Mouse (Mus musculus): ENCODE results near the gene Tnks2.
"Not testable (repeated sequence)": the region's sequence is repeated elsewhere in the genome, so short reads cannot be mapped to it uniquely, and the experiment has no call there.

The Tnks2 gene

DNA sequence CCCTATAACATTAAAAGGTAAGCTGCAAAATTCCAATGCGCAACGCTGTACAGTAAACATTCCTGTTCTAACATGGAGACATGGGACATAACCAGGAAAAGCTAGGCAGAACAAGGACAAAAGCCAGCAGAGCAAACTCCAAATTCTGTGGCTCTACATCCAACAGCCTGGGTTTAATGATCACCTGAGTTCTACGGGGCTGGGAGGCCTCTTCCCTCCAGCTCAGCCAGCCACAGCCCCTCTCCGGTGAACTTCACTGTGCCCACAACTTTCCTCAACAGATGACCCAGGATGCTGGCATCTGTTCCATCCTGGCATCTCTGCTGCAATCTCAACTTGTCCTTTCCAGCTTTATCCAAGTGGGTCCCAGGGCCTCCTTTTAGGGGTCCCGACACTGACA is 6.4 kb upstream of the Tnks2 start:
- DNase-seq (ENCODE audit: low spot score) = no peak

DNA sequence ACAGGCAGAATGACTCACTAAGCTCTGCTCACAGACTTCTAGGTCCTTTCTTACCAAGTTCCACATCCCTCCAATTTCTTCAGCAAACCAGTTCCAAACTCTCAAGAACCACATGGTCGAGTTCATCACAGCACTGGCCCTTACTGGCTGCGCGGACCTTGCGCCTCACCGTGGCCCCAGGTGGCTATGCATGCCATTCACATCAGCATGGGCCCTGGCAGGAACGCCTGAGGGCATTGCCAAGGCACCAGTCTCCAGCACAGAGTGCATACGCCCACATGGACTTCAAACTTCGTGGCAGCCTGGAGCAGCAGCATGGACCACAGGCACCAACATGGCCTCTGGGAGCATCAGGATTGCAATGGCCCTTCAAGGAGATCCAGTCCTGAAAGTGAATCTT is 5.7 kb upstream of the Tnks2 start:
- no peak for DNase-seq (ENCODE audit: low spot score)

DNA sequence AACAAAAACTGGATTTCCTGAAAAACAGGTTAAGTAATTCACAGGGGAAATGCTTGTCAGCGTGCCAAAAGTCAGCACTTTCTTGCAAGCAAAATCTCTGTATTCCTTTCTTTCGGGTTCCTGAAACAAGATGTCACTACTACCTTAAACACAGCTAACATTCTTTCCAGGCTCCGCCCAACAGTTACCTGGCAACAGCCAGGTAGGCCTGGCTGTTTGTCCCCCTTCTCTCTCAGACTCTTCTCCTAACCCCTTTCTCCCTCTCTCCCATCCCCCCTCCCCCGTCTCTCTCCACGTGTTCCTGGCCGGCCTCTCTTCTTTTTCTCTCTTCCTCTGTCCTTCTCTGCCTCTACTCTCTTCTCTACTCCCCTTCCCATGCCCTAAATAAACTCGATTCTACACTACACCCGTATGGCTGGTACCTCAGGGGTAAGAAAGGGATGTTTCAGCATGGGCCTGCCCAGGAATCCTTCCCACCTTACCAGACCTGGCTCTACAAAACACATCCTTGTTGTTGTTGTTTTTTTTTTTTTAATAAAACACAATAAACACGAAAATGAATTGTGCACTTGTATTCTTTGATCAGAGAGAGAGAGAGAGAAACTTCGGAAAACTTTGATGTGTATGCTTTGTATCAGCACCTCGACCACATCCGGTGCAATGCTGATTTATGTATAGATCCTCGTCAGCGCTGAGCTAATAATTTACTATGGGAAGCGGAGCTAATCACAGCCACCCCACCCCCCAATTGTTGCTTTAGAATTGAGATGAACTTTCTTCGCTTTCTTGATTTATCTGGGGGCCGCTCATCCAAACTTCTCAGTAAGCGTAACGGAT is 863 bp upstream of the Tnks2 start:
- DNase-seq (ENCODE audit: low spot score) = peak; percentile 26

DNA sequence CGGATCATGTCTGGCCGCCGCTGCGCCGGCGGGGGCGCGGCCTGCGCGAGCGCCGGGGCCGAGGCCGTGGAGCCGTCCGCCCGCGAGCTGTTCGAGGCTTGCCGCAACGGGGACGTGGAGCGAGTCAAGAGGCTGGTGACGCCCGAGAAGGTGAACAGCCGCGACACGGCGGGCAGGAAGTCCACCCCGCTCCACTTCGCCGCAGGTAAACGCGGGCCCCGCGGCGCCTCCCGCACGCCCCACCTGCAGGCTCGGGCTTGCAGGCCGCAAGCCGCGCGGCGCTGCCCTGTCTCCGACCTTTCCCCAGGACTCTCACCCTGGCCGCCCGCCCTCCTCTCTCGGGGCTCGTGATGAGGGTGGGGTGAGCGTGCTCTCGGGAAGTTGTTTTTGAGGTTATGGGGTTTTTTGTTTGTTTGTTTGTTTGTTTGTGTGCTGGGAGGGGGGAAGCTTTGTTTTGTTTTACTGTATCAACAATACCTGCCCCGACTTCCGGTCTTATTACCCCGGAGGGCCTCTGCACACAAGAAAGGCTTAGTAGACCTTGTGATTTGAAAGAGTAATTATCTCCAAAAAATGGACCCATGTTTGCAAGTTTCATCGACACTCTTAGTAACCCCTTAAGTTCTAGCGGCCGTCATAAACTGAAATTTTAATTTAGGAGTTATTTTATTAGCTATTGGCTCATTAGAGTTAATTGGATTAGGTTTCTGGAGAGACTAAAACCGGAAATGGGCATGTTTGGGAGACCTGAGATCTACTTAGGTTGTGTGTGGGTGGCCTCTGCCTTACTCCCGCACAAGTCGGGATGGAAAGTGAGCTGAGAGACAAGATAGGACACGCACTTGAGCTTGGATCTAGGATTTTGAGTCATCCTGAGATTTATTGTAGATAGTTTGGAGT is 750 bp downstream of the Tnks2 start:
- DNase-seq (ENCODE audit: low spot score) = no peak

DNA sequence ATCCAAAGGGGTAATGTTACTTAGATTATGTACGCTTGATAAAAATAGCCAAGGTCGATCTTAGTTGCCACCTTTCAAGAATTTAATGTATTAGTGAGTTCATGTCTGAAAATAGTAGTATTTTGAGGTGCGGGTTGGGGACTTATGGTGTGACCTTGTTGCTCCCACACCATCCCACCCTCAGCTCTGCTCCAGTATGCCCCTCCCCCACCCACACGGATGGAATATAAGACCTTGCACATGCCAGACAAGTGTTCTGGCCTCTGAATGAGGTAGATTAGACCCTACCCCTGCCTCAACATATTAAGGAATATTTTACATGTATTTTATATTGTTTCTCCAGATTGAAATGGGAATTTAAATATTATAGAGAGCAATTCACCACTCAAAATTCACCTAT is 2.0 kb downstream of the Tnks2 start:
- no peak for DNase-seq (ENCODE audit: low spot score)

DNA sequence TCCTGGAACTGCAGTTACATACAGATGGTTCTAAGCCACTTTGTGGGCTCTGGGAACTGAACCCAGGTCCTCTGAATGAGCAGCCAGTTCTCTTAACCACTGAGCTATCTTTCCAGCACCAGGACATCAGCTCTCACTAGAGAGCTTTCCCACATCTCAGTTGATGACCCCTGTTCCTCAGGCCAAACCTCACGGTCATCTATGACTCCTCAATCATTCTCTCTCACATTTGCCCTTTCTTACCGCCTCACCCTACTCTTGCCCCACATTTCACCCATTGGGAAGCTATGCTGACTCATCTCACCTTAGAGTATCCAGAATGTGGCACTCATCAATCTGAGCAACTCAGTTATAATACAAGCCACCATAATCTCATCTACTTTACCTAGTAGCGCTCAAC is 6.3 kb downstream of the Tnks2 start:
- no peak for DNase-seq (ENCODE audit: low spot score)

DNA sequence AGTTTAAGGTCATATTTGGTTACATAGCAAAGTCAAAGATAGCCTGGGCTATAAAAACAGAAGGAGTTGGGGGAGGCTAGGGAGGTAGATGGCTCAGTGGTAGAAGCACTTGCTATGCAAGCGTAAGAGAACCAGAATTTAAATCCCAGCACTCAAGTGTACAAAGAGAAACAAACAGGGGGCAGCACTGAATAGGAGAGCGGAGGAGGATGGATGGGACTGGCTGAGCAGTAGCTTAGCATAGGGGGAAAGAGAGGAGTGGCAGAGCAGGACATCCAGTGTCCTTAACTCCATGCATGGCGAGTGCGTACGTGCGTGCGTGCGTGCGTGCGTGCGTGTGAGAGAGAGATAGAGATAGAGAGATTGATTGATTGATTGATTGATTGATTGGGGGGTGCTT is 9.8 kb downstream of the Tnks2 start:
- DNase-seq (ENCODE audit: low spot score) = no peak

DNA sequence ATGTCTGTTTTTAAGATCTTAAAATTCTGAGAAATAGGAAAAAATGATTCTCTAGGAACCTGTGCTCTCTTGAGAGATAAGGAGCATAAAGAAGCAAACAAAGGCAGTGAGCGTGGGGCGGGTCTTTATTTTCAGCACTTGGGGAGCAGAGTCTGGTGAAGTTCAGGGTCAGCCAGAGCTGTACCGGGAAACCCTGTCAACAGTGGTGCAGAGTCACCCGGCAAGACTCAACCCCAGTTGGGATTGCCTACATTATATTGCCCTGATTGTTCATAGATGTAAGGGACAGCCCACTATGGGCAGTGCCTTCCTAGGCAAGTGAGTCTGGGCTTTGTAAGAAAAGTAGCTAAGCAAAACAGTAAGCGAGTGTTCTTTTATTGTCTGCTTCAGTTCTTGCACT is 11.9 kb downstream of the Tnks2 start:
- DNase-seq (ENCODE audit: low spot score) = no peak

DNA sequence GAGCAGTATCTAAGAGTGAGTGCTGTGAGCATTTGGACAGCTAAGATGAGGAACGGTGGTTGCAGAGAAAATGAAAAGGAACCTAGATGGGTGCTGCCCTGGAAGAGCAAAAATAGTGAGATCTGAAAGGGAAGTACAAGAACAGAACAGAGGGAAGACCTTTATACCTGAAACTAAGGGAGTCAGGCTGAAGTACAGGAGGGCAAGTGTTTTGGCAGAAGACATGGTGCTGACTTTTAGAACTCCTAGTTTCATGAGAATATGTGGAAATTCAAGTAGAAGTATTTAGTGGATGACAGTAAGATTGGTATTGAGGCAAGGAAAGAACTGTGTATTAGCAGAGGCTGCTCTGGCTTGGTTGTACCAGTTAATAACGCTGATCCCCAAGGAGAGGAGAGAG is 19.8 kb downstream of the Tnks2 start:
- DNase-seq (ENCODE audit: low spot score) = no peak

DNA sequence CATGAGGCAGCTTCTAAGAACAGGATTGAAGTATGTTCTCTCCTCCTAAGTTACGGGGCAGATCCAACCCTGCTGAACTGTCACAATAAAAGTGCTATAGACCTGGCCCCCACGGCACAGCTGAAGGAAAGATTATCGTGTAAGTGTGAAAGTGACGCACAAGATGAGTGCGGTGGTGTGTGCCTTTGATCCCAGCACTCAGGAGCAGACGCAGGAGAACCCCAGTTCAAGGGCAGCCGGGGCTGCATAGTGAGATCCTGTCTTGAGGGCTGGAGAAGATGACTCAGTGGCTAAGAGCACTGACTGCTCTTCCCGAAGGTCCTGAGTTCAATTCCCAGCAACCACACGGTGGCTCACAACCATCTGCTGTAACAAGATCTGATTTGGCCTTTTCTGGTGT is 23.8 kb downstream of the Tnks2 start:
- no peak for DNase-seq (ENCODE audit: low spot score)

DNA sequence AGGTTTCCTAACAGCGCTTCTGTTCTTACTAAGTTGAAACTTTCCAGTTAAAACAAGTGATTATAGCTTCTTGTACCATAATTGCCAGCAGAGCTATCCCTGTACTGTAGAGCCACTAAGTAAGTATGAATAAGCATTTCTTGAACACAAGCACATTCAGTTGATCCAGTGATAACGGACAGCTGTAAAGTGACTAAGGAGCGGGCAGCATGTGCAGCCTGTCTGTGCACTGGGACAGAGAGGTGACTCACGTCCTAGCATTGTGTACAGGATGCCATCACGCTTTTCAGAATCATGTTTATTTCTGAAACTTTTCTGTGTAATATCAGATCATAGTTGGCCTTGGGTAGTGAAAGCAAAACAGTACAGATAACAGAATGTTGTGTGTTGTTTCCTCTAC is 26.4 kb downstream of the Tnks2 start:
- DNase-seq (ENCODE audit: low spot score) = no peak

DNA sequence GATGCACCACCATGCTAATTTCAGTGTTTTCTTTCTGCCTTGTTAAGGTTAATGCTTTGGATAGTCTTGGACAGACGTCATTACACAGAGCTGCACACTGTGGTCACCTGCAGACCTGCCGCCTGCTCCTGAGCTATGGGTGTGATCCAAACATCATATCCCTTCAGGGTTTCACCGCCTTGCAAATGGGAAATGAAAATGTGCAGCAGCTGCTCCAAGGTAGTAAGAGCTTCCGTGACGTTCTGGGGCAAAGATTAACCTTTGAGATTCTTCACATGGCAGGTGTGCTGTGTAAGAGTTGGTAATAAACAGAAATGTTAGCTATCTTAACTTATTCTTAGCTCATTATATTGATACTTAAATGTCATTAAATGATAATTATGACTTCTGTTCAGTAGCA is 31.9 kb downstream of the Tnks2 start:
- DNase-seq (ENCODE audit: low spot score) = no peak

DNA sequence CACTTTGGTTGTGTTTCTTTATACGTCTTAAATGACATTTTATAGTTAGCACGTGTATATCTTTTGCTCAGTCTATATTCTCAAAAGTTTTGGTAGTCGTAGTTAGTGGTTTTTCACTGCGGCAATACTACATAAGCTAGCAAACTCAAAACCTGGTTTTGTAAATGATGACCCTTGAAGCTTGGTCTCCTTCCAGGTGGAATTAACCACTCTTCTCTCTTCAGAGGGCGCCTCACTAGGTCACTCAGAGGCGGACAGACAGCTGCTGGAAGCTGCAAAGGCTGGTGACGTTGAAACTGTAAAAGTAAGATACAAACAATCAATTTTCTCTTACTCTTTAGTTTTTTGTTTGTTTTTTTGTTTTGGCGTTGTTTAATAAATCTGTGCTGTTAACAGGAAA is 33.4 kb downstream of the Tnks2 start:
- no peak for DNase-seq (ENCODE audit: low spot score)

DNA sequence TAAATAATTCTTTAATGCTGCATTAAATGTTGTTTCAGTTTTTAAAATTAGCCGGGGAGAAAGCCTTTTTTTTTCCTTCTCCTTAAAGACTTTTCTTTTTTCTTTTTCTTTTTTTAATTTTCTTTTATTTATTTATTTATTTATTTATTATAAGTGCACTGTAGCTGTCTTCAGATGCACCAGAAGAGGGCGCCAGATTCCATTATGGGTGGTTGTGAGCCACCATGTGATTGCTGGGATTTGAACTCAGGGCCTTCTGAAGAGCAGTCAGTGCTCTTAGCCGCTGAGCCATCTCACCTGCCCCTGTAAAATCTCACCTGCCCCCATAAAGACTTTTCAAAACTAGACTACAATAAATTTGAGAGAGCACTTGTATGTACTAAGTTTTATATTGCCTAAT is 34.6 kb downstream of the Tnks2 start:
- not testable (repeated sequence) for DNase-seq (ENCODE audit: low spot score)

DNA sequence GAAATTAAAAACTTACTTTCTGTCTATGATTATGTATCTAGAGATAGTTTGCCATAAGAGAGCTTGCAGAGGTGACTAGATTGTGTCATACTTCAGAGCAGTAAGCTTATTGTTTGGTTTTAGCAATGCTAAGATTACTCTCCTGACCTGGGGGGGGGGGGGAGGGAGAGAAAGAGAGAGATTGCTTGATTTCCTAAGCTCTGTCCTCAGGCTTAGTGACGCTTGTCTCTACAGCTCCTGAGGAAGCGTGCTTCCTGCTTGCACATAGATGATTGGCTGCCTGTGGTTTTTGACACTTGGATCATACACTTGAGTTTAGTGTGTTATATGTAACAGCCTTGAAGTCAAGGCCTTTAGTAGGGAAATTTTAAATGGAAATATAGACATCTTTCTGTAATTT is 40.6 kb downstream of the Tnks2 start:
- no peak for DNase-seq (ENCODE audit: low spot score)

DNA sequence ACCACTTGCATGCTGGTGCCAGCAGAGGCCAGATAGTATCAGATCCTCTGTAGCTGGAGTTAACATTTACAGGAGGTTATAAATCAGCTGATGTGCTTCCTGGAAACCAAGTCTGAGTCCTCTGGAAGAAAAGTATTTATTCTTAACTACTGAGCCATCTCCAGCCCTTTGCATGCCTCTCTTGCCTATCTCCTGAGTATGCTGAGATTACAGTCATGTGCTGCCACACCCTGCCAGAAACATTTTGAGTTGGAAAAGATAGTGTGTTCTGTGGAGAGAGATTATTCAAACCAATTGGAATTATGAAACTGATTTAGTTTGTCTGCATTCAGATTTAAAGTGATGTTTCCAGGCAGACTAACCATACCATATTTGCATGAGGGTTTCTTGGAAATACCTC is 43.3 kb downstream of the Tnks2 start:
- DNase-seq (ENCODE audit: low spot score) = no peak

DNA sequence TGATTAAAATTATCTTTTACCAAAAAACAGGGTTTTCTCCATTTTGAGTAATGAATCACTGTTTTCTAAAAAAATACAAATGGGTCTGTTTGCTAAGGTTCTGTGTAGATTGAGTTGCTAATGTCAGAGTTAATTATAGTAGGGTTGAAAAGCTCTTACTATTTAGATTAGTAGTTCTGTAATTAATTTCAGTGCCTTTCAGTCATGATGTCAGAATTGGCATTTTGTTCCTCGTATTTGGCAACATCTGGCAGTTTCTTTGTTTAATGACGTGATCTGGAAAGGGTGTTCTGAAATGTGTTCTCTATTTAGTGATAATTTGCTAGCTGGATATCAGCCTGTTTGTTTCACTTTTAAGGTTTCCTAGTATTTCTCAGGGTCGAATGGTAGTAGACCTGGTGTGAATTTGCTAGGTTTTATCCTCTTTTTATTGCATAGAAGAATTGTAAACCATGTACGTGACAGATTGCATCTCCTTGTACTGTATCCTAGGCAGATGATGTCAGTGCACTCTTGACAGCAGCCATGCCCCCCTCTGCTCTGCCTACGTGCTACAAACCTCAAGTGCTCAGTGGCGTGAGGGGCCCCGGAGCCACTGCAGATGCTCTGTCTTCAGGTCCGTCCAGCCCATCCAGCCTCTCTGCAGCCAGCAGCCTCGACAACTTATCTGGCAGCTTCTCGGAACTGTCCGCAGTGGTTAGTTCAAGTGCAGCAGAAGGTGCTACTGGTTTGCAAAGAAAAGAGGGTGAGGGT is 44.9 kb downstream of the Tnks2 start:
- no peak for DNase-seq (ENCODE audit: low spot score)

DNA sequence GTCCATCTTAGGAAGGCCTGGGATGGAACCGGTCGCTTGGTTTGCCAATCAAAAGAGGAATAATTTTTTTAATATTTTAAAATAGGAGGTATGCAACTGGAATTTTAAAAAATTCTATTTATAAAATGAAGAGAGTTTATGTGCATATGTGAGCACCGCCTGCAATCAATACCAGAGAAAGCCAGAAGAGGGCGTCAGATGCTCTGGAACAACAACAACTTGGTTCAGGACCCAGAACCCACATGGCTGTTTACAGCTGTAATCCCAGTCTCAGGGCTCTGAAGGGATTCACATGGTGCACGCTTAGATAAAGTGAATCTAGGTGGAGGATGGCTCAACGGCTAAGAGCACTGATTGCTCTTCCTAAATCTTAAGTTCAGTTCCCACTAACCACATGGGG is 49.1 kb downstream of the Tnks2 start:
- DNase-seq (ENCODE audit: low spot score) = no peak

DNA sequence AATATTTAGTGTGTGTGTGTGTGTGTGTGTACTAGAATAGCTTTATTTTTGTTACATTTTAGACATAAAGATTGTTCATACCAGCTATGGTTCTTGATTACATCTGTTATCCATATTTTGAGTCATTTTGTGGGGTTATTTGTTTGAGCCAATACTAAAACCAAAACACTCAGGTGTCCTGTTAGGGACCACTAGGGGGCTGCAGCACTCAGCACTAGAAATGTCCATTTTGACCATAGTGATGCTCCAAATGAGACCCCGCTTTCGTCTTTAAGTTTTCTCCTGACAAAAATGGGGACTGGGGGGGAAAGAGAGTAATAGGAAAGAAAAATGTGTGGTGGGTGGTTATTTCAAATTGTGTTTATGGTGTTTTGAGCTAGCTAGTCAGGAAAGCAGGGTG is 52.3 kb downstream of the Tnks2 start:
- DNase-seq (ENCODE audit: low spot score) = no peak

DNA sequence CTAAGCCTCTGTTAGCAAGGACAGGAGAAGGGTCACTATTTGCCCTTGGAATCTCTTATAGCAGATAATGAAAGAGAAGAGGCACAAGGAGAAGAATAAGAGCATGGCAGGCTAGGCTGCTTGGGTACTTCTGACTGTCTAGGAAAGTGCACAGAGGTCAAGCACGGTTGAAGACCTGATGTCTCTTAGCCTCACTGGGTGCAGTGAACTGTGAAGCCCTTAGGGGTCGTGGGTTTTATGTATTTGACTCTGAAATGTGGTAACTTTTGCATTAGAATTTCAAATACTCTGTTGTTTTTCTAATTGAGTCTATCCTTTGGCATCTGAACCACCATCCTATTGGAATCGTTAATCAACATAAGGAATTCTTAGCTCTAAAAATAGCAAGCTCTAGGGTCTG is 53.7 kb downstream of the Tnks2 start:
- no peak for DNase-seq (ENCODE audit: low spot score)

DNA sequence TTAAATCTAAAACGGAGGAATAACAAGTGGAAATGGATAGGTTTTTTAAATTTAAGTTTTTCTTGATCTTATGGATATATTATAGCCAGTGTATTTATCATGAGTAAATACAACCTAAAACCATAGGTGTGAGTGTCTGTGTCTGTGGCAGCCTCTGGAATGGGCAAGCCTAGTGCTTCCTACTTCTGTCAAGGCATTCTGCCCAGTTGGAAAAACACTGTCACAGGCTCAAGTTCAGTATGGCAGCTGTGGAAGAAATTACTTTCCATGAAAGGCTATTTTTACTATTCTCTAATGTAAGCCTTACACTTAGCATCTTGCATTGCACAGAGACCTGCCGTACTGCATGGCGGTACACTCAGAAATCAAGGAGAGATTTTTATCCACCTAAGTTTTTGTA is 57.7 kb downstream of the Tnks2 start:
- no peak for DNase-seq (ENCODE audit: low spot score)

DNA sequence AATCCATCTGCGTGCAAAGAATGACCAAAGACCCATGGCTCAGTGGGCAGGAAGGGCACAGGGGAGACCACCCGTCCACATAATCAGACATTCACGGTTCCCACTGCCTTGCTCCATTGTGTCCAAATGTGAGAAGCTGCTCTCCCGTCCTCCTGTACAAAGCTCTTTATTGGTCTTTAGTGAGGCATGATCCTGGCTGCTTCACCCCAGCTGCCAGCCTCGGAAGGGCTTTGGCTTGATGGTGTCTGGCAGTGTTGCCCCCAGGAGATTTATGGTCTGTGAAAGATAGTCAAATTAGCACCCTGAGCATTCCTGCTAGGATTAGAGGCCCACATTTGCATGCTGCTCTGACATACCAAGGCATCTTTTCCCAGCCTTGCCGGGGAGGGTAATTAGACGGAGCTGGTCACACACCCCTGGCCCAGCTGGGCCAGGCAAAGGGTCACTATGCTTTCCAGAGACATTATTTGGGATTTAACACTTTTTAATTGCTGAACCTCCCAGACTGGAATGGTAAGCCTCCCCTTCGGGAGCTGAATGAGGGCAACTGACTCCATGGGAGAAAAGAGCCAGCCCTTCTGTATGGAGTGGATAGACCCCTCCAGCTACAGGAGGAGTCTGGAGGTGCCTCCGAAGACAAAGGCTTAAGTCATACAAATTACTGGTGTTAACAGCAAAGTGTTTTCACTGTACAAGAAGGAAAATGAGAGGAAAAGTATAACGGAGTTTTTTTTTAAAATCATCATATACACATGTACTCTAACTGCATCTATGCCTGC is 62.9 kb downstream of the Tnks2 start:
- no peak for DNase-seq (ENCODE audit: low spot score)

Data from ovary, adult 18-20 months (tissue).